Mouse (Mus musculus) embryonic facial prominence, embryonic 12.5 days (tissue): ENCODE results near the gene Mmd2. TPM values are rescaled to one million over a fixed set of nuclear protein-coding genes. Genes with fewer than 3 reads are reported as not detected.
A peak's percentile ranks its signal among the peaks of the same experiment; 100 is the strongest.

Source experiments
- ATAC-seq: fragments of 200-750 bp; cut with Nextera tagmentation; 2 replicates; pipeline ENCODE4 v1.8.0; 2017; ENCODE audit not compliant: insufficient number of reproducible peaks, insufficient read depth, low FRiP score, low TSS enrichment
- H3K27ac ChIP-seq: fragments of 300-500 bp; sonication (generic); 2 replicates; pipeline ENCODE4 v1.5.1; 2016; ENCODE audit warnings: mild to moderate bottlenecking
- H3K27me3 ChIP-seq: fragments of 300-500 bp; sonication (generic); 2 replicates; pipeline ENCODE4 v1.6.1; 2016; ENCODE audit warnings: mild to moderate bottlenecking, moderate library complexity
- H3K36me3 ChIP-seq: fragments of 300-500 bp; sonication (generic); 2 replicates; pipeline ENCODE4 v1.6.1; 2016; ENCODE audit warnings: mild to moderate bottlenecking
- H3K4me1 ChIP-seq: fragments of 300-500 bp; sonication (generic); 2 replicates; pipeline ENCODE4 v1.6.1; 2016
- H3K4me2 ChIP-seq: fragments of 300-500 bp; sonication (generic); replicated peaks from 2 replicates; pipeline ENCODE4 v1.6.1; 2016; ENCODE audit warnings: mild to moderate bottlenecking, moderate library complexity
- H3K4me3 ChIP-seq: fragments of 300-500 bp; sonication (generic); 2 replicates; pipeline ENCODE4 v1.5.1; 2016; ENCODE audit warnings: mild to moderate bottlenecking
- H3K9ac ChIP-seq: fragments of 300-500 bp; sonication (generic); 2 replicates; pipeline ENCODE4 v1.6.1; 2016; ENCODE audit warnings: mild to moderate bottlenecking, moderate library complexity
- H3K9me3 ChIP-seq: fragments of 300-500 bp; sonication (generic); 2 replicates; pipeline ENCODE4 v1.6.1; 2016; ENCODE audit warnings: mild to moderate bottlenecking, moderate library complexity
- WGBS: fragments of 180-500 bp; shearing (Covaris S2); methylation state at CpG from one replicate; pipeline ENCODE4 v1.1.7; 2016; 5-methylcytosine and 5-hydroxymethylcytosine counted together
- polyA plus RNA-seq: library from polyadenylated mRNA; unstranded; fragments of >200 nt; fragmentation: Nextera tagmentation; extraction: Ambion mirVana; gene quantifications from 2 replicates; pipeline ENCODE4 v1.2.1, GENCODE M21; 2016

Gene Mmd2
- polyA plus RNA-seq, 1 experiment from 2014 or later, result 5.1 TPM

- H3K4me1 ChIP-seq, result peaks cover 9% of the 10 kb centered on the region
- ATAC-seq, result peak; percentile 95
- under 1% methylated on average over 69 of the region's 69 CpGs for WGBS
- no peaks in the 10 kb centered on the region for H3K27me3 ChIP-seq
- H3K9me3 ChIP-seq, result no peaks in the 10 kb centered on the region
- peak overlapping the region; percentile 92 for H3K4me3 ChIP-seq
- H3K4me2 ChIP-seq, result peak overlapping the region; percentile 91
- H3K36me3 ChIP-seq, result peaks cover 16% of the 10 kb centered on the region
- peak overlapping the region; percentile 84 for H3K27ac ChIP-seq
- peak overlapping the region; percentile 95 for H3K9ac ChIP-seq
These were observed 20.4 kb upstream of the Mmd2 start for GRCm38 (mm10) chr5:142628726-142629662.

- peaks cover 9% of the 10 kb centered on the region for H3K4me1 ChIP-seq
- peak within 1 kb of the TSS; percentile 91 for H3K4me2 ChIP-seq
- ATAC-seq, result no peak
- peak within 1 kb of the TSS; percentile 92 for H3K4me3 ChIP-seq
- WGBS, result 89% methylated on average over 2 of the region's 2 CpGs
- peak within 1 kb of the TSS; percentile 95 for H3K9ac ChIP-seq
- 0 out of 2 replicates have a peak, but pooled peaks cover 3% of the 10 kb centered on the region for H3K36me3 ChIP-seq
- H3K9me3 ChIP-seq, result no peaks in the 10 kb centered on the region
- H3K27me3 ChIP-seq, result no peaks in the 10 kb centered on the region
- no peak within 1 kb of the TSS for H3K27ac ChIP-seq
These were observed 18.8 kb upstream of the Mmd2 start, which contains the start of gene Wipi2 for GRCm38 (mm10) chr5:142627398-142627797. Gene Wipi2 (plus strand): TSS chr5:142627698.

- H3K27me3 ChIP-seq, result no peaks in the 10 kb centered on the region
- no peaks in the 10 kb centered on the region for H3K36me3 ChIP-seq
- H3K4me1 ChIP-seq, result no peaks in the 10 kb centered on the region
- H3K4me3 ChIP-seq, result no peak overlapping the region
- H3K4me2 ChIP-seq, result no peak overlapping the region
- H3K9ac ChIP-seq, result no peak overlapping the region
- H3K27ac ChIP-seq, result no peak overlapping the region
- no peaks in the 10 kb centered on the region for H3K9me3 ChIP-seq
- WGBS, result 88% methylated on average over 7 of the region's 7 CpGs
- no peak for ATAC-seq
These were observed 14.5 kb upstream of the Mmd2 start for GRCm38 (mm10) chr5:142623080-142623479.

- Histone ChIP-seq H3K27ac (no peak overlapping the region), H3K4me3 (no peak overlapping the region), H3K27me3 (no peaks in the 10 kb centered on the region), H3K9me3 (no peaks in the 10 kb centered on the region), H3K4me1 (no peaks in the 10 kb centered on the region), H3K36me3 (no peaks in the 10 kb centered on the region), H3K9ac (no peak overlapping the region), H3K4me2 (no peak overlapping the region)
- 65% methylated on average over 1 of the region's 1 CpGs for WGBS
- no peak for ATAC-seq
These were observed 13.5 kb upstream of the Mmd2 start for GRCm38 (mm10) chr5:142622134-142622533.

- Histone ChIP-seq H3K9me3 (no peaks in the 10 kb centered on the region), H3K36me3 (no peaks in the 10 kb centered on the region), H3K9ac (no peak overlapping the region), H3K4me2 (no peak overlapping the region), H3K4me1 (no peaks in the 10 kb centered on the region), H3K27ac (no peak overlapping the region), H3K27me3 (no peaks in the 10 kb centered on the region), H3K4me3 (no peak overlapping the region)
- 77% methylated on average over 2 of the region's 2 CpGs for WGBS
- ATAC-seq, result no peak
These were observed 12.8 kb upstream of the Mmd2 start for GRCm38 (mm10) chr5:142621421-142621820.

- Histone ChIP-seq H3K9me3 (no peaks in the 10 kb centered on the region), H3K9ac (no peak overlapping the region), H3K27me3 (no peaks in the 10 kb centered on the region), H3K4me3 (no peak overlapping the region), H3K4me2 (no peak overlapping the region), H3K27ac (no peak overlapping the region), H3K4me1 (no peaks in the 10 kb centered on the region), H3K36me3 (no peaks in the 10 kb centered on the region)
- WGBS, result 21% methylated on average over 5 of the region's 5 CpGs
- ATAC-seq, result no peak
These were observed 11.3 kb upstream of the Mmd2 start for GRCm38 (mm10) chr5:142619866-142620265.

- no peaks in the 10 kb centered on the region for H3K27me3 ChIP-seq
- no peaks in the 10 kb centered on the region for H3K4me1 ChIP-seq
- H3K4me3 ChIP-seq, result no peak overlapping the region
- no peaks in the 10 kb centered on the region for H3K36me3 ChIP-seq
- H3K4me2 ChIP-seq, result no peak overlapping the region
- H3K27ac ChIP-seq, result no peak overlapping the region
- 68% methylated on average over 6 of the region's 6 CpGs for WGBS
- H3K9me3 ChIP-seq, result no peaks in the 10 kb centered on the region
- no peak overlapping the region for H3K9ac ChIP-seq
- ATAC-seq, result no peak
These were observed 7.7 kb upstream of the Mmd2 start for GRCm38 (mm10) chr5:142616326-142616725.

- ATAC-seq, result no peak
- WGBS, result 84% methylated on average over 4 of the region's 4 CpGs
These were observed 7.0 kb upstream of the Mmd2 start for GRCm38 (mm10) chr5:142615638-142616037.

GRCm38 (mm10) chr5:142614513-142614912, 5.9 kb upstream of the Mmd2 start:
- Histone ChIP-seq H3K9ac (no peak overlapping the region), H3K9me3 (no peaks in the 10 kb centered on the region), H3K27ac (no peak overlapping the region), H3K4me3 (no peak overlapping the region), H3K27me3 (no peaks in the 10 kb centered on the region), H3K36me3 (no peaks in the 10 kb centered on the region), H3K4me1 (no peaks in the 10 kb centered on the region), H3K4me2 (no peak overlapping the region)
- WGBS, result 70% methylated on average over 3 of the region's 3 CpGs
- ATAC-seq, result 0 out of 2 replicates have a peak, but pooled peaks have one; percentile 22

More at GRCm38 (mm10) chr5:142615638-142616037, 7.0 kb upstream of the Mmd2 start:
- H3K4me3 ChIP-seq, result no peak overlapping the region
- H3K9ac ChIP-seq, result no peak overlapping the region
- H3K36me3 ChIP-seq, result no peaks in the 10 kb centered on the region
- H3K4me2 ChIP-seq, result no peak overlapping the region
- no peaks in the 10 kb centered on the region for H3K27me3 ChIP-seq
- H3K9me3 ChIP-seq, result no peaks in the 10 kb centered on the region
- H3K4me1 ChIP-seq, result no peaks in the 10 kb centered on the region
- H3K27ac ChIP-seq, result no peak overlapping the region

GRCm38 (mm10) chr5:142610362-142610761, 1.8 kb upstream of the Mmd2 start:
- Histone ChIP-seq H3K9me3 (no peaks in the 10 kb centered on the region), H3K27ac (no peak overlapping the region), H3K4me2 (no peak overlapping the region), H3K27me3 (peaks cover 15% of the 10 kb centered on the region; the same call in 1 of the 2 replicates), H3K36me3 (no peaks in the 10 kb centered on the region), H3K9ac (no peak overlapping the region), H3K4me3 (no peak overlapping the region), H3K4me1 (peaks cover 5% of the 10 kb centered on the region; the same call in 1 of the 2 replicates)
- 89% methylated on average over 4 of the region's 4 CpGs for WGBS
- ATAC-seq, result no peak

GRCm38 (mm10) chr5:142608989-142609325, 357 bp upstream of the Mmd2 start:
- peaks cover 15% of the 10 kb centered on the region; the same call in 1 of the 2 replicates for H3K27me3 ChIP-seq
- no peak overlapping the region for H3K27ac ChIP-seq
- peak overlapping the region; percentile 38; the same call in 1 of the 2 replicates for H3K9ac ChIP-seq
- 5% methylated on average over 4 of the region's 4 CpGs for WGBS
- H3K9me3 ChIP-seq, result no peaks in the 10 kb centered on the region
- H3K4me3 ChIP-seq, result peak overlapping the region; percentile 40
- peaks cover 5% of the 10 kb centered on the region; the same call in 1 of the 2 replicates for H3K4me1 ChIP-seq
- no peaks in the 10 kb centered on the region for H3K36me3 ChIP-seq
- ATAC-seq, result 0 out of 2 replicates have a peak, but pooled peaks have one; percentile 42
- peak overlapping the region; percentile 64 for H3K4me2 ChIP-seq

- Histone ChIP-seq H3K4me2 (no peak overlapping the region), H3K4me3 (no peak overlapping the region), H3K27ac (no peak overlapping the region), H3K27me3 (peaks cover 15% of the 10 kb centered on the region; the same call in 1 of the 2 replicates), H3K9ac (no peak overlapping the region), H3K36me3 (no peaks in the 10 kb centered on the region), H3K4me1 (peaks cover 5% of the 10 kb centered on the region; the same call in 1 of the 2 replicates), H3K9me3 (no peaks in the 10 kb centered on the region)
- 86% methylated on average over 12 of the region's 12 CpGs for WGBS
- ATAC-seq, result no peak
These were observed 3.3 kb downstream of the Mmd2 start for GRCm38 (mm10) chr5:142605288-142605687.
